Mouse (Mus musculus) cerebellum, adult 11 months (tissue): Measurements from ENCODE around the gene B3gat3.

Experiments used
- DNase-seq: peaks from one replicate; pipeline ENCODE4 v3.0.0; 2022

B3gat3 gene

GRCm38 (mm10) chr19:8898576-8898975, 21.6 kb upstream of the B3gat3 start:
- DNase-seq: no peak

GRCm38 (mm10) chr19:8899079-8899478, 21.1 kb upstream of the B3gat3 start:
- DNase-seq: no peak

- DNase-seq: no peak
Observed at GRCm38 (mm10) chr19:8903412-8903811, 16.8 kb upstream of the B3gat3 start.

GRCm38 (mm10) chr19:8908531-8908930, 11.6 kb upstream of the B3gat3 start:
- no peak for DNase-seq

GRCm38 (mm10) chr19:8911810-8912209, 8.4 kb upstream of the B3gat3 start:
- no peak for DNase-seq

GRCm38 (mm10) chr19:8914212-8914611, 6.0 kb upstream of the B3gat3 start:
- DNase-seq: no peak

- no peak for DNase-seq
Observed at GRCm38 (mm10) chr19:8919000-8919399, 1.2 kb upstream of the B3gat3 start.

- no peak for DNase-seq
Observed at GRCm38 (mm10) chr19:8919684-8920072, 496 bp upstream of the B3gat3 start.

- no peak for DNase-seq
Observed at GRCm38 (mm10) chr19:8920836-8921291, 690 bp downstream of the B3gat3 start.

GRCm38 (mm10) chr19:8921741-8922140, 1.6 kb downstream of the B3gat3 start:
- DNase-seq: no peak

GRCm38 (mm10) chr19:8926766-8927165, 6.6 kb downstream of the B3gat3 start:
- no peak for DNase-seq

- no peak for DNase-seq
Observed at GRCm38 (mm10) chr19:8927891-8928525, 7.8 kb downstream of the B3gat3 start.

- DNase-seq: peak; percentile 66
Observed at GRCm38 (mm10) chr19:8928689-8929223, 8.6 kb downstream of the B3gat3 start.

- DNase-seq: peak; percentile 80
Observed at GRCm38 (mm10) chr19:8929224-8930088, 9.3 kb downstream of the B3gat3 start, which contains the start of the genes Rom1 and Eml3. Rom1 (minus strand) TSS chr19:8929356. Eml3 (plus strand) TSS chr19:8929552.

GRCm38 (mm10) chr19:8930117-8930516, 9.9 kb downstream of the B3gat3 start:
- no peak for DNase-seq

- no peak for DNase-seq
Observed at GRCm38 (mm10) chr19:8930771-8931170, 10.6 kb downstream of the B3gat3 start.

GRCm38 (mm10) chr19:8936736-8937135, 16.6 kb downstream of the B3gat3 start:
- DNase-seq: no peak

GRCm38 (mm10) chr19:8940526-8941133, 20.5 kb downstream of the B3gat3 start:
- no peak for DNase-seq

GRCm38 (mm10) chr19:8941136-8941514, 21.0 kb downstream of the B3gat3 start:
- no peak for DNase-seq

- DNase-seq: peak; percentile 96
Observed at GRCm38 (mm10) chr19:8941515-8942217, 21.5 kb downstream of the B3gat3 start, which contains the start of gene Mta2. Mta2 (plus strand) TSS chr19:8941875.

GRCm38 (mm10) chr19:8942276-8942964, 22.2 kb downstream of the B3gat3 start:
- DNase-seq: no peak

GRCm38 (mm10) chr19:8943047-8943446, 22.9 kb downstream of the B3gat3 start:
- no peak for DNase-seq
